Mouse (Mus musculus) CH12.LX (cell line): ENCODE measurements around the gene Klhl12. TPM values are rescaled to one million over a fixed set of nuclear protein-coding genes. Genes with fewer than 3 reads are reported as not detected.

Experiments used
- DNase-seq: peaks from one replicate; pipeline ENCODE4 v3.0.0-alpha.2; 2013; ENCODE audit errors: extremely low read depth
- H3K27ac ChIP-seq: 2 replicates; pipeline ENCODE4 v1.5.1; 2012; ENCODE audit warnings: low read depth, mild to moderate bottlenecking, control low read depth, moderate library complexity; ENCODE audit not compliant: insufficient read depth
- H3K27me3 ChIP-seq: replicated peaks from 2 replicates; pipeline ENCODE3; 2012; ENCODE audit warnings: inconsistent platforms
- H3K36me3 ChIP-seq, 2 experiments: replicated peaks in 1 of 2; 2 replicates each; pipeline versions ENCODE3 to v1.6.1; 2012; ENCODE audit warnings: inconsistent platforms in 1 of 2, low read length in 1 of 2, mild to moderate bottlenecking in 1 of 2, mixed read lengths in 1 of 2, moderate library complexity in 1 of 2; ENCODE audit not compliant: control insufficient read depth in 1 of 2, insufficient read depth in 1 of 2
- H3K4me1 ChIP-seq, 2 experiments: 2 replicates each; pipeline ENCODE4 v1.6.1; 2012; ENCODE audit warnings: inconsistent platforms in 1 of 2, moderate library complexity in 1 of 2; ENCODE audit not compliant: insufficient read depth in 2 of 2, control insufficient read depth in 1 of 2
- H3K4me2 ChIP-seq: 2 replicates; pipeline ENCODE4 v1.6.1; 2012; ENCODE audit warnings: low read depth, mild to moderate bottlenecking, control low read depth; ENCODE audit not compliant: poor library complexity, insufficient read depth, severe bottlenecking
- H3K4me3 ChIP-seq, 3 experiments: fragments of 150-350 bp in 1 of 3; sonication (generic) in 1 of 3; replicated peaks in 1 of 3; 2 replicates each; pipeline versions ENCODE3 to v1.5.1; 2011 to 2012; ENCODE audit warnings: low read depth in 2 of 3, low read length in 2 of 3, mild to moderate bottlenecking in 2 of 3, moderate library complexity in 2 of 3, control low read depth in 1 of 3, improper control_type of control experiment in 1 of 3, inconsistent platforms in 1 of 3, mixed read lengths in 1 of 3; ENCODE audit not compliant: poor library complexity in 1 of 3
- H3K79me2 ChIP-seq: replicated peaks from 2 replicates; pipeline ENCODE4 v1.6.1; 2012; ENCODE audit warnings: mild to moderate bottlenecking, moderate library complexity; ENCODE audit not compliant: control insufficient read depth, poor library complexity, insufficient read depth, severe bottlenecking; ENCODE audit errors: extremely low read depth
- H3K9ac ChIP-seq: 2 replicates; pipeline ENCODE4 v1.6.1; 2012; ENCODE audit warnings: low read depth, mild to moderate bottlenecking, control low read depth, moderate library complexity; ENCODE audit not compliant: insufficient read depth
- H3K9me3 ChIP-seq: replicated peaks from 2 replicates; pipeline ENCODE3; 2012; ENCODE audit warnings: low read length, inconsistent platforms, mixed read lengths
- BHLHE40 ChIP-seq: IDR thresholded peaks from 2 replicates; pipeline ENCODE4 v1.6.1; 2011; ENCODE audit warnings: mild to moderate bottlenecking, low read depth, low read length, improper control_type of control experiment
- CHD1 ChIP-seq: IDR thresholded peaks from 2 replicates; pipeline ENCODE4 v1.6.1; 2012; ENCODE audit warnings: low read depth, low read length, improper control_type of control experiment, inconsistent platforms
- CHD2 ChIP-seq: IDR thresholded peaks from 2 replicates; pipeline ENCODE4 v1.6.1; 2011; ENCODE audit warnings: low read length, improper control_type of control experiment
- CTCF ChIP-seq, 2 experiments: IDR thresholded peaks in 1 of 2; conservative IDR thresholded peaks in 1 of 2; 2 replicates each; pipeline ENCODE4 v1.5.1; 2011 to 2012; ENCODE audit warnings: low read depth in 2 of 2, low read length in 2 of 2, improper control_type of control experiment in 1 of 2, inconsistent platforms in 1 of 2, mild to moderate bottlenecking in 1 of 2, moderate library complexity in 1 of 2
- E2F4 ChIP-seq: IDR thresholded peaks from 2 replicates; pipeline ENCODE4 v1.6.1; 2011; ENCODE audit warnings: low read depth, low read length, improper control_type of control experiment; ENCODE audit not compliant: insufficient replicate concordance
- ELF1 ChIP-seq: IDR thresholded peaks from 2 replicates; pipeline ENCODE4 v1.6.1; 2014; ENCODE audit warnings: low read depth, mild to moderate bottlenecking, inconsistent platforms, low read length, improper control_type of control experiment
- EP300 ChIP-seq: IDR thresholded peaks from 2 replicates; pipeline ENCODE4 v1.6.1; 2011; ENCODE audit warnings: low read length, improper control_type of control experiment
- ETS1 ChIP-seq: conservative IDR thresholded peaks from 2 replicates; pipeline ENCODE4 v1.6.1; 2012; ENCODE audit warnings: low read depth, mild to moderate bottlenecking, inconsistent platforms, low read length, improper control_type of control experiment, moderate library complexity
- GABPA ChIP-seq: IDR thresholded peaks from 2 replicates; pipeline ENCODE4 v1.6.1; 2012; ENCODE audit warnings: low read depth, low read length, improper control_type of control experiment, inconsistent platforms; ENCODE audit not compliant: insufficient replicate concordance
- HCFC1 ChIP-seq: IDR thresholded peaks from 2 replicates; pipeline ENCODE4 v1.6.1; 2012; ENCODE audit warnings: low read depth, mild to moderate bottlenecking, inconsistent platforms, low read length, improper control_type of control experiment
- IRF4 ChIP-seq: IDR thresholded peaks from 2 replicates; pipeline ENCODE4 v1.6.1; 2014; ENCODE audit warnings: low read depth, mild to moderate bottlenecking, inconsistent platforms, low read length, improper control_type of control experiment
- JUN ChIP-seq: IDR thresholded peaks from 2 replicates; pipeline ENCODE4 v1.6.1; 2011; ENCODE audit warnings: low read depth, mild to moderate bottlenecking, low read length, improper control_type of control experiment, moderate library complexity; ENCODE audit not compliant: insufficient read depth
- JUND ChIP-seq: conservative IDR thresholded peaks from 2 replicates; pipeline ENCODE4 v1.6.1; 2011; ENCODE audit warnings: low read depth, low read length, improper control_type of control experiment
- KAT2A ChIP-seq: IDR thresholded peaks from 2 replicates; pipeline ENCODE4 v1.6.1; 2012; ENCODE audit warnings: low read length, improper control_type of control experiment, inconsistent platforms; ENCODE audit not compliant: insufficient replicate concordance
- MAFK ChIP-seq: IDR thresholded peaks from 2 replicates; pipeline ENCODE4 v1.6.1; 2011; ENCODE audit warnings: low read length, improper control_type of control experiment; ENCODE audit not compliant: insufficient replicate concordance
- MAX ChIP-seq: IDR thresholded peaks from 2 replicates; pipeline ENCODE4 v1.6.1; 2011; ENCODE audit warnings: low read length, improper control_type of control experiment
- MAZ ChIP-seq: IDR thresholded peaks from 2 replicates; pipeline ENCODE4 v1.6.1; 2012; ENCODE audit warnings: low read depth, mild to moderate bottlenecking, inconsistent platforms, low read length, improper control_type of control experiment, moderate library complexity
- MEF2A ChIP-seq: IDR thresholded peaks from 2 replicates; pipeline ENCODE4 v1.6.1; 2014; ENCODE audit warnings: low read depth, mild to moderate bottlenecking, inconsistent platforms, low read length, improper control_type of control experiment, borderline replicate concordance
- MXI1 ChIP-seq: IDR thresholded peaks from 2 replicates; pipeline ENCODE4 v1.6.1; 2011; ENCODE audit warnings: mild to moderate bottlenecking, low read depth, low read length, improper control_type of control experiment
- MYC ChIP-seq: IDR thresholded peaks from 2 replicates; pipeline ENCODE4 v1.6.1; 2011; ENCODE audit warnings: low read depth, mild to moderate bottlenecking, improper control_type of control experiment, low read length
- NELFE ChIP-seq: IDR thresholded peaks from 2 replicates; pipeline ENCODE4 v1.6.1; 2011; ENCODE audit warnings: low read depth, low read length, improper control_type of control experiment
- NRF1 ChIP-seq: IDR thresholded peaks from 2 replicates; pipeline ENCODE4 v1.6.1; 2014; ENCODE audit warnings: low read depth, mild to moderate bottlenecking, inconsistent platforms, low read length, improper control_type of control experiment, moderate library complexity
- PAX5 ChIP-seq: IDR thresholded peaks from 2 replicates; pipeline ENCODE4 v1.6.1; 2012; ENCODE audit warnings: low read length, inconsistent platforms, mixed read lengths
- POLR2A ChIP-seq: IDR thresholded peaks from 2 replicates; pipeline ENCODE4 v1.6.1; 2011; ENCODE audit warnings: low read depth, mild to moderate bottlenecking, improper control_type of control experiment, low read length
- POLR2AphosphoS2 ChIP-seq: IDR thresholded peaks from 2 replicates; pipeline ENCODE4 v1.6.1; 2011; ENCODE audit warnings: low read depth, low read length, improper control_type of control experiment
- RAD21 ChIP-seq: IDR thresholded peaks from 2 replicates; pipeline ENCODE4 v1.6.1; 2011; ENCODE audit warnings: low read depth, mild to moderate bottlenecking, low read length, improper control_type of control experiment, moderate library complexity
- RCOR1 ChIP-seq: conservative IDR thresholded peaks from 2 replicates; pipeline ENCODE4 v1.6.1; 2012; ENCODE audit warnings: low read depth, mild to moderate bottlenecking, inconsistent platforms, low read length, improper control_type of control experiment
- SIN3A ChIP-seq: IDR thresholded peaks from 2 replicates; pipeline ENCODE4 v1.6.1; 2012; ENCODE audit warnings: low read length, improper control_type of control experiment, inconsistent platforms
- SMC3 ChIP-seq: IDR thresholded peaks from 2 replicates; pipeline ENCODE4 v1.6.1; 2011; ENCODE audit warnings: low read depth, low read length, improper control_type of control experiment
- TBP ChIP-seq: conservative IDR thresholded peaks from 2 replicates; pipeline ENCODE4 v1.6.1; 2011; ENCODE audit warnings: low read depth, low read length, improper control_type of control experiment
- TCF12 ChIP-seq: IDR thresholded peaks from 2 replicates; pipeline ENCODE4 v1.6.1; 2014; ENCODE audit warnings: low read depth, mild to moderate bottlenecking, inconsistent platforms, low read length, improper control_type of control experiment
- UBTF ChIP-seq: IDR thresholded peaks from 2 replicates; pipeline ENCODE4 v1.6.1; 2012; ENCODE audit warnings: low read depth, mild to moderate bottlenecking, inconsistent platforms, low read length, improper control_type of control experiment, moderate library complexity
- USF1 ChIP-seq: IDR thresholded peaks from 2 replicates; pipeline ENCODE4 v1.6.1; 2014; ENCODE audit warnings: low read depth, mild to moderate bottlenecking, inconsistent platforms, low read length, improper control_type of control experiment
- USF2 ChIP-seq: conservative IDR thresholded peaks from 2 replicates; pipeline ENCODE4 v1.6.1; 2011; ENCODE audit warnings: low read depth, low read length, improper control_type of control experiment
- ZC3H11A ChIP-seq: IDR thresholded peaks from 2 replicates; pipeline ENCODE4 v1.6.1; 2012; ENCODE audit warnings: low read depth, mild to moderate bottlenecking, inconsistent platforms, low read length, improper control_type of control experiment
- ZKSCAN1 ChIP-seq: IDR thresholded peaks from 2 replicates; pipeline ENCODE4 v1.6.1; 2012; ENCODE audit warnings: low read depth, inconsistent platforms, low read length, improper control_type of control experiment, borderline replicate concordance
- ZMIZ1 ChIP-seq: IDR thresholded peaks from 2 replicates; pipeline ENCODE4 v1.6.1; 2012; ENCODE audit warnings: low read depth, mild to moderate bottlenecking, inconsistent platforms, low read length, improper control_type of control experiment
- ZNF384 ChIP-seq: IDR thresholded peaks from 2 replicates; pipeline ENCODE4 v1.6.1; 2012; ENCODE audit warnings: low read depth, low read length, improper control_type of control experiment, inconsistent platforms
- dilution Hi-C: fragments of 300-500 bp; cut with MboI; formaldehyde crosslinking; loops from 2 replicates; pipeline ENCODE4 v1.14.3; 2020; ENCODE audit warnings: low sequenced_read_pairs; ENCODE audit not compliant: extremely low pct_unique_long_range_greater_than_20kb, extremely low pct_ligation_motif_present
- in situ Hi-C: fragments of 300-500 bp; cut with MboI; formaldehyde crosslinking; loops from 3 replicates; pipeline ENCODE4 v1.14.3; 2019; ENCODE audit warnings: low sequenced_read_pairs, low pct_ligation_motif_present, low pct_unique_long_range_greater_than_20kb, mixed read lengths
- polyA plus RNA-seq: library from polyadenylated mRNA; unstranded; fragments of >175 nt; gene quantifications from 2 replicates; pipeline ENCODE4 v1.2.1, GENCODE M21; 2012; ENCODE audit warnings: low read depth; ENCODE audit not compliant: insufficient read length
- total RNA-seq, 2 experiments: library from RNA; depleted of rRNA; stranded (reverse); fragments of 300-350 nt in 1 of 2; fragments of >200 nt in 1 of 2; gene quantifications; 2 replicates each; pipeline ENCODE4 v1.2.3; 2012 to 2014

The Klhl12 gene
- total and polyA plus RNA-seq, 3 experiments = 17.6 to 20.8 (median 19.1) TPM

DNA sequence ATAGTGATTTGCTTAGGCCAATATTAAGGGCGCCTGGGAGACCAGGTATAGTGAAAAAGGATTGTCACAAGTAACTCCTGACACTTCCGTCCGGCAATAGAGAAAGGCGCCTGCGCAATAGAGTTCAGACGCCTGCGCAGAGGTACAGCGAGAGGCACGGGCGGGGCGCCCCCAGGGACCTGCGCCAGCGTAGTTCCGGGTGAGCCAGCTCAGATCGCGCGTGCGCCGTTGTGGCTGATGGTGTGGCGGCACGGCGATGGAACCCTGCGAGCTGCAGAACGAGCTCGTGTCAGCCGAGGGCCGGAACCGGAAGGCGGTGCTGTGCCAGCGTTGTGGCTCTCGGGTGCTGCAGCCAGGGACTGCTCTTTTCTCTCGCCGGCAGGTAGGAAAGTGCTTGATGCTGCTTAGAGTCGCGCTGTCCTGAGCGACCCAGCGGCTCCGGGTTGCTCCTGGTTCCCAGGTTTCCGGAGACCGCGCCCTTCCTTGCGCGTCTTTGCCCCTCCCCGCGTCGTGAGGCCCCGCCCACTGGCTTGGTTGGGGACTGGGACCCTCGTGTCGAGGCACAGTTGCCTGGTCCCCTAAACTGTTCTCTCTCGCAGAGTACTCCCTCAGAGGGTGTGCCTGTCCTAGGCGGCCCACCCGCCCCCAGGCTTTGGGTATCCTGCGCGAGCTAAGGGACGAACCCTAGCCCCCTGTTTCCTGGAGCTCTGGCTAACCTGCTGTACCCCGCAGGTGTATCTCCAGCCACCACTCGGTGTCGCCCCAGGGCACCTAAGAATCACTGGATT is 39.3 kb downstream of the Klhl12 start, which contains the start of gene Rabif:
Gene Rabif, plus strand, starts transcription at position 221 of the 788 bp plus-strand sequence.
- dilution Hi-C loops = no loop called here

GRCm38 (mm10) chr1:134495216-134495539 is 39.8 kb downstream of the Klhl12 start:
- Histone ChIP-seq H3K9me3 (no peaks in the 10 kb centered on the region), H3K36me3 (peaks cover 2 to 45% of the 10 kb centered on the region in 2 experiments), H3K4me1 (peaks cover 4 to 21% of the 10 kb centered on the region in 2 experiments), H3K9ac (peak overlapping the region; percentile 42), H3K4me2 (peak overlapping the region; percentile 95), H3K27ac (no peak overlapping the region), H3K4me3 (peak overlapping the region; percentile 67 to 81 (median 73)), H3K27me3 (no peaks in the 10 kb centered on the region), H3K79me2 (peaks cover 16% of the 10 kb centered on the region)
- in situ Hi-C loops = no loop called here
- no peak for DNase-seq
- dilution Hi-C loops = no loop called here
- TF ChIP-seq MXI1 (no peak), NRF1 (no peak), E2F4 (no peak), IRF4 (no peak), MAFK (no peak), MAX (no peak), TBP (no peak), USF1 (no peak), MEF2A (no peak), JUN (no peak)

More for the DNA sequence above, 39.3 kb downstream of the Klhl12 start, which contains the start of gene Rabif:
- H3K36me3 ChIP-seq = peaks cover 5 to 47% of the 10 kb centered on the region in 2 experiments
- H3K27ac ChIP-seq = peak within 1 kb of the TSS; percentile 73
- TF ChIP-seq UBTF (no peak), MAZ (peak; percentile 86), NELFE (peak; percentile 96), HCFC1 (peak; percentile 81), NRF1 (peak; percentile 96), MAX (peak; percentile 80), SMC3 (no peak; the same call in 1 of the 2 replicates), TBP (peak; percentile 34; the same call in 1 of the 2 replicates), KAT2A (peak; percentile 81; the same call in 1 of the 2 replicates), ZC3H11A (no peak), MYC (peak; percentile 83), PAX5 (no peak), ZMIZ1 (peak; percentile 91), JUN (no peak), USF1 (no peak), POLR2A (peak; percentile 94), RAD21 (peak; percentile 30), POLR2AphosphoS2 (peak; percentile 80; the same call in 1 of the 2 replicates), ZKSCAN1 (no peak), ETS1 (peak; percentile 50), JUND (no peak), RCOR1 (no peak), IRF4 (peak; percentile 52; the same call in 1 of the 2 replicates), ELF1 (peak; percentile 98), CHD1 (no peak), BHLHE40 (peak; percentile 93), SIN3A (0 out of 2 replicates have a peak, but pooled peaks have one; percentile 72), CHD2 (no peak), MXI1 (peak; percentile 85), TCF12 (peak; percentile 75; the same call in 1 of the 2 replicates), MAFK (no peak), USF2 (no peak), ZNF384 (no peak), GABPA (no peak), E2F4 (no peak), MEF2A (peak; percentile 31; the same call in 1 of the 2 replicates), EP300 (no peak), CTCF (conservative IDR thresholded peaks at IDR 0.05 in 1 of 2, IDR thresholded peaks at IDR 0.05 in 1 of 2; ENCODE audit: low read depth in 2 of 2, low read length in 2 of 2) (peak in 1 of 2 experiments; percentile 68; a peak in 2 of 4 replicates)
- peaks cover 13% of the 10 kb centered on the region for H3K79me2 ChIP-seq
- H3K4me2 ChIP-seq = peak within 1 kb of the TSS; percentile 95
- peaks cover 4 to 21% of the 10 kb centered on the region in 2 experiments for H3K4me1 ChIP-seq
- H3K4me3 ChIP-seq = peak within 1 kb of the TSS; percentile 67 to 81 (median 73)
- peak within 1 kb of the TSS; percentile 84 for H3K9ac ChIP-seq
- in situ Hi-C loops = no loop called here
- H3K27me3 ChIP-seq = no peaks in the 10 kb centered on the region
- no peaks in the 10 kb centered on the region for H3K9me3 ChIP-seq
- DNase-seq = peak; percentile 98
